Mouse (Mus musculus) neural tube, postnatal 0 days (tissue): ENCODE results near the gene Tgfb1i1. TPM values are rescaled to one million over a fixed set of nuclear protein-coding genes. Genes with fewer than 3 reads are reported as not detected.

ENCODE experiments used
- microRNA-seq: library from miRNA; unstranded; fragments of <30 nt; microRNA quantifications from one replicate; pipeline ENCODE4, GENCODE M21; 2016
- polyA plus RNA-seq: library from polyadenylated mRNA; unstranded; fragments of >200 nt; fragmentation: Nextera tagmentation; extraction: Ambion mirVana; gene quantifications from 2 replicates; pipeline ENCODE4 v1.2.1, GENCODE M21; 2015

Gene Tgfb1i1
- polyA plus RNA-seq = 26.8 and 30.1 TPM in 2 replicates

DNA sequence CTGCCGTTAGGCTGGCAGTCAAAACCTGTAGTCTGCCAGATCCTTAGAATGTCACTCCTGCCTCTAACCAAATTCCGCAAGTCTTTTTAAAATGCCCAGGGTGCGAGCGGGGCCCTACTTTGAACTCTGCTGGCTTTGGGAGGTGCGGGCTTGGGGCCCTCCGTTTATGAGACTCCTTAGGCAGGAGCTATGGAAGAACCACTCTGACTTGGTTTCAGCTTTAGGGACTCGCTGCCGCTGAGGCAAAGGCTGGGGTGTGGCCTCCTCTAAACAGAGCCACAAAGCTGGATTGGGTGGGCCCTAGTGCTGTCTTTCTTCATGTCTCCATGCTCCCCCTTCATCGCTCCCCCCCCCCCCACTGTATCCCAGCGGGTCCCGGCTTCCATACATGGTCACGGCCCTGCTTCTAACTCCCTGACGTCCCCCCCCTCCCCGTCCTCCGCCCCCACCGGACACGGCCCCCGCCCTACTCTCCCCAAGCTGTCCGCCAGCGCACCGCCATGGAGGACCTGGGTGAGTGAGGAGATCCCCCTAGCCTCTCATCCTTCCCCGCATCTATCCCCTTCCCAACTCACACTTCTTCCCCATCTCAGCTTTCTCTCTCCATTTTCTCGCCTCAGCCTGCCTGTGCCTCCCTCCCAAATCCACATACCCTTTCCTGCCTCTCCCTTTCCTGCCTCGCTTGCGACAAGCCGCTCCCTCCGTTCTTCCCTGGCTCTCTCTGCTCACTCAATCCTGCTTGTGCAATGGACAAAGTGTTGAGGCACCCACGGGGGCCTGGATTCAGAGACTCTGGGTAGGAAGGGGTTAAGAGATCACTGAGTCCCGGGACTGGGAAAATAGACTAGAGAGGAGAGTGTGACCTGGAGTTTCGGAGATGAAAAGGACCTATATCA is at the start of gene Tgfb1i1:
TSS of gene Tgfb1i1 (plus strand) at position 317 of the 896 bp plus-strand sequence.

DNA sequence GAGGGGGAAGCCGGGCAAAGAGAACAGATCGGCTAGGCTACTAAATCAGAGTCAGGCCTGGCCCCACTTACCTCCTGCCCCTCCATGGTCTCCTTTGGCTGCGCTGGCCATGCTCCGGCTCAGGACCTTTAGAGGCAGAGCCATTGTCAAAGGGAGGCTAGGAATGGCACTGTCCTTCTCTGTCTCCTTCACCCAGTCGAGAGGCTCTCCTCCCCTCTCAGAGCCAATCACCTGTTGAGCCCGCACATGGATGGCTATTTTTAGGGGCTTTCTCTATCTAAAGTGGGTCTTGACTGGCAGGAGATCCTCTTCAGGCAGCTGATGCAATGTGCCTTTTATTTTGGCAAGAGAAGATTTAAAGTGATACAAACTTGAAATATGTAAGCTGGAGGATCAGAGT is 40.5 kb upstream of the Tgfb1i1 start, which contains the start of gene Cox6a2:
TSS of gene Cox6a2 (minus strand) at position 236 of the 400 bp plus-strand sequence.

DNA sequence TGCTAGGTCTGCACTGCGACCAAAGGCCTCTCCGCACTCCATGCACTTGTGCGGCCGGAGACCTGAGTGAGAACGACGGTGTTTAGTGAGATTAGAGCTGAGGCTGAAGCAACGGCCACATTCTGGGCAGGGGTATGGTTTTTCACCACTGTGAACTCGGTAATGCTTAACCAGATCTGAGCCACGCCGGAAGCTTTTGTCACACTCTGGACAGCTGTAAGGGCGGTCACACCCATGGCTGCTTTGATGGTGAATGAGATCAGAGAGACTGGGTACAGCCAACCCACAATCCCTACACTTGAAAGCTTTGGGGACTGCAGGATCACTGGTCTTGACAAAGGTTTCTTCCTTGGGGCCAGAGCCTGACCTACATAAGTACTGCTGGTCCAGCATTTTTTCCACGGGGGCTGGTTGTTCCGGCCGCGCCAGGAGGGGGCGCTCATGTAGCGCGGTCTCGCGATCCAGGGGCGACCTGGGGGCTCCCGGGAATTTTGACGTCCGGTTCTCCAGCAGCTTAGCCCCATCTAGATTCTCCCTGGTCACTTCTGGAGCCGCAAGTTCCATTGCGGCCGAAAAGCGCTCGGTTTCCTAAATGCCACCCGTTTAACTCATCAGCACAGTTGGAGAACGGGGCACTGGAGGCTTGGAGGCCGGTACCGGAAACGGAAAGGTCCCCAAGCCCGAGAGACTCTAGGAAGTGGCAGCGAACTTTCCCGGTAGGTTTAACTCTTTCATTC is 9.6 kb upstream of the Tgfb1i1 start, which contains the start of gene Armc5:
TSS of gene Armc5 (plus strand) at position 487 of the 737 bp plus-strand sequence.

DNA sequence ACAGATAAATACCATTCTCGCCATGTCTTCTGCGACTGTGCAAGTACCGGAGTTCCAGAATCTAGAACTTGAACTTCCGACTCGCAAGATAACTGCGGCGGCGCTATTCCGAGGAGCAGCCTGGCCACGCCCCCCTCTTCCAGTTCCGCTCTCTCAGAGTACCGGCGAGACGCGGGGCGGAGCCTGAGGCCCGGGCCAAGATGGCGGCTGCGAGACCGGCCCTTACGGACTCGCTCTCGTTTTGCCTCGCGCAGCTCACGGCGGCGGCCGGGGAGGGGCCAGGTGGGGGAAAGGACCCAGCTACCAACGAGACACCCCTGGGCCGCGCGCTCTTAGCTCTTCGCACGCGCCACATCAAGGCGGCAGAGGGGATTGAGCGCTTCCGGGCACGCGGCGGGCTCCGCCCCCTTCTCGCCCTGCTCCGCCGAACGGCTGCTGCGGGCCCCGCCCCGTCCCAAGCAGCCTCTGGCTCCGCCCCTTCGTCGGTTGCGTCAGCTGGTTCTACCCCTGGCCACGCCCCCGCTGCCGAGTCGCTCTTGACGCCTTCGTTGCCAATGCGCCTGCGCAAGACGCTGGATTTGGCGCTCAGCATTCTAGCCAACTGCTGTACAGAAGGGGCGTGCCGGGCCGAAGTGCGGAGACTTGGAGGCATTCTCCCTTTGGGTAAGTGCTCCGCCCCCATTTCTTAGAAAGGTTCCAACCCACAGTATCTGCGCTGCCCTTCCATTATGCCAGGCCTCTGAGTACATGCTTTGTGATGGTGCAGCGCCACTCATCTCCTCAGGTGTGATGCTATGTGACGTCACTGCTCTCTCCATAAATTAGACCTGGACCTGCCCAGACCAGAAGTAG is 8.5 kb upstream of the Tgfb1i1 start, which contains the start of gene 9130023H24Rik:
TSS of gene 9130023H24Rik (minus strand) at position 105 of the 852 bp plus-strand sequence.

DNA sequence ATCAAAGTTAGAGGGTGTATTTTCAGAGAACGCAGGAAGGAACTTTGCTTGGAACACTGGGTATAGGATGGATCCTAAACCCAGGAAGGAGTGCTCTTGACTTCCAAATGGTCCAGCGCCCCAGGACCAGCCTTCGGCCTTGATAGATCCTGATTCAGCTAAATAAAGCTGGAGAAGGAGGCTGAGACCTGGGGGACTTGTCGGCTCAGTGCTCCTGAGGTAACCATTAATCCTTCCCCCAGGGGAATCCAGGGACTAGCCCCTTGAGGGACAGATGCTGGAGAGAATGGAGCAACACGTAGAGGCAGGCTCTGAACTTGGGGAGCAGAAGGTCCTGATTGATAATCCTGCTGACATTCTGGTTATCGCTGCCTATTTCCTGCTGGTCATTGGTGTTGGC is 18.8 kb downstream of the Tgfb1i1 start, which contains the start of gene Slc5a2:
TSS of gene Slc5a2 (plus strand) at position 247 of the 400 bp plus-strand sequence.

DNA sequence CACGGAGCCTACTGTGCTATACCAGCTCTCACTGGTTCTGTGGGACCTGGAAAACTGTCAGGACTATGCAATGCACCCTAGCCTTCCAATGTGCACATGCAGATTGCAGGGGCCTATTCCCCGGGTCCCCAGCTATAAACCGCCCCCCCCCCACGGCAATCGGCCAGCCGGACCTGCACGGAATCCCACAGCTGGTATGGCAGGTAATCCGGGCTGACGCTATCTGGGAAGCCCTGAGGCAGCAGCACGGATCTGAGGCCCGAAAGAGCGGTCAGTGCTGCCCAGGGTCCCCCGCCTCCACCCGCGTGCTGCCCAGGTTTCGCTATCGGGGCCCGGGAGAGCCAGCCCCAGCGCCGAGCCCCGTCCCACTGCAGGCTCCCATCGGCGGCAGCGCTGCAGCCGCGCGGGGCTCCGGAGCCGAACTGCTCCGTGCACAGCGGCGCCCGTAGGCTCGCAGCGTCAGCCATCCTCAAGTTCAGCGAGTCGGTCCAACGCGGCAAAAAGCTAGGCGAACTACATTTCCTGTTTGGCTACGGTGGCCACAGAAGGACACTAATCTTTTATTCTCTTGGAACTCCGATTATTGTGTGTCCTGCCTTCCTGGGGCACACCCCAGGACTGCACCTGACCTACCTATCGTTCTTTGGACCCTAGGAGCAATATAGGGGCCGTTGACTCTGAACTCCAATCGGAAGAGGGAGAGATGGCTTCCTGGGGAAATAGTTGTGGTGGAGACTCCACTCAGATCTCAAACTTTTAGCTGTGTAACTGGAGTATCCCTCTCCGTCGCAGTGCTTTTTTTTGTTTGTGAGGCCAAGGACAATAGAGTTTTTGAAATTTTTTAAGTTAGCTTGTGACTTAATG is 51.2 kb downstream of the Tgfb1i1 start, which contains the start of gene BC017158:
TSS of gene BC017158 (minus strand) at position 554 of the 864 bp plus-strand sequence.

Small RNA genes lying within 50 kb of the gene (microRNA-seq; reads per million reads assigned to microRNA genes)
- not detected for gene Mir3103

Other genes with a start within 250 kb of the Tgfb1i1 start
- gene Trim72, start 242.9 kb upstream of the Tgfb1i1 start, polyA plus RNA-seq = not detected in 2 replicates
- gene Itgam, start 184.2 kb upstream of the Tgfb1i1 start, polyA plus RNA-seq = 1.4 and 1.5 TPM in 2 replicates
- not detected in 2 replicates for gene Gm49368, start 184.1 kb upstream of the Tgfb1i1 start, polyA plus RNA-seq
- gene Itgax, start 117.3 kb upstream of the Tgfb1i1 start, polyA plus RNA-seq = 0.08 TPM in 1 of 2 replicates, not detected in the other
- 0.32 TPM in 1 of 2 replicates, not detected in the other for gene Itgad, start 92.4 kb upstream of the Tgfb1i1 start, polyA plus RNA-seq
- gene Cox6a2, start 40.4 kb upstream of the Tgfb1i1 start, polyA plus RNA-seq = 1.2 and 1.6 TPM in 2 replicates
- 12.5 and 14.3 TPM in 2 replicates for gene Armc5, start 9.5 kb upstream of the Tgfb1i1 start, polyA plus RNA-seq
- 4.3 TPM in 2 replicates for gene 9130023H24Rik, start 8.8 kb upstream of the Tgfb1i1 start, polyA plus RNA-seq
- not detected in 2 replicates for gene Slc5a2, start 18.8 kb downstream of the Tgfb1i1 start, polyA plus RNA-seq
- gene BC017158, start 51.4 kb downstream of the Tgfb1i1 start, polyA plus RNA-seq = 18.3 and 18.9 TPM in 2 replicates
- 97.7 and 106 TPM in 2 replicates for gene Rgs10, start 171.9 kb downstream of the Tgfb1i1 start, polyA plus RNA-seq
- gene Tial1, start 214.9 kb downstream of the Tgfb1i1 start, polyA plus RNA-seq = 23.0 and 24.7 TPM in 2 replicates